Mouse (Mus musculus): ENCODE measurements around the gene Amph.

DNA sequence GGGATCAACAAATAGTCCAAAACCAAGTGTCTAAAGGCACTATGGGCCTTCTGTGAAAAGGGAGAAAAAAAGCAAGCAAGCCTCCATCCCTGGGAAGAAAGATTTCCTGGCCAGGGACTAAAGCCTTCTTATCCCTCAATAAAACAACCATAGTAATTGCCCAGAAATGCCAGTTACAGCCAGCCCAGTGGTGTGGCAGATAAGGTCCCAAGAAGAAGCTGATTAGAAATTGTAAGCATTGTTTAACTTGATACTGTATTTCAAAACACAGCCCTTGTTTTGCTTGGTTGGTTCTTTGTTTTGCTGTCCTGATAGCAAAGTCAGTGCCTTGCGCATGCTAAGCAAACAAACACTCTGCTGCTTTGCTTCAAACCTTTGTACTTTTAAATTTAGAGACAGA is 191.8 kb downstream of the Amph start:
- TF ChIP-seq CTCF (IDR thresholded peaks at IDR 0.05) (no peak), EP300 (IDR thresholded peaks at IDR 0.05) (no peak)

Measured in lung, postnatal 0 days (tissue).